12 mouse cellular contexts compared by ENCODE assay signal in the genomic region with DNA sequence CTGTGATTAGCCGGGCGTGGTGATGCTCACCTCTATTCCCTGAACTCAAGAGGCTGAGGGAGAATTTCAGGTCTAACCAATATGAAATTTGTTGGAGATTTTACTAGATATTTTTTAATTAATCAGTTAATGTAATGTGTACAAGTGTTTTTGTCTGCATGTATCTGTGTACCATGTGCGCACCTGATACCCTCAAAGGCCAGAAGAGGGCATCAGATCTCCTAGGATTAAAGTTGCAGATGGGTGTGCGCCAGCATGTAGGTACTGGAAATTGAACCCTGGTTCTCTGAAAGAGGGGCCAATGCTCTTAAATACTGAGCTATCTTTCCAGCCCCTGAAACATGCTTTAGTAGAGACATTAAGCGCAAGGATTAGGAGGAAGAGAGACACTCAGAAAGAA.
DNase-seq lines count a peak whose midpoint lies in the region; ATAC-seq and TF ChIP-seq lines count a peak whose summit lies in the region.
"Had no signal": no experiment of that assay in that cellular context is flagged by ENCODE, and none has a peak within 500 bp of the region (broad histone marks: within the 10 kb centered on the region; RNA-seq: fewer than 3 reads in every experiment).

No protein-coding gene starts in this region.

- no peaks in the 10 kb centered on the region for H3K36me3 ChIP-seq in hindbrain, postnatal 0 days (ENCODE audit: insufficient read depth, low read length)
- H3K36me3 ChIP-seq in hindbrain, embryonic 13.5 days, result no peaks in the 10 kb centered on the region
- H3K36me3 ChIP-seq in lung, postnatal 0 days (ENCODE audit: insufficient read depth, low read length), result no peaks in the 10 kb centered on the region
- H3K36me3 ChIP-seq in ES-Bruce4 (ENCODE audit: control insufficient read depth, insufficient read depth, low read length, poor library complexity, severe bottlenecking), result no peaks in the 10 kb centered on the region

- H3K4me1 ChIP-seq in hindbrain, postnatal 0 days (ENCODE audit: insufficient read depth, low read length), result no peaks in the 10 kb centered on the region
- peaks cover 11% of the 10 kb centered on the region; the same call in 1 of the 2 replicates for H3K4me1 ChIP-seq in hindbrain, embryonic 13.5 days (replicated peaks)
- H3K4me1 ChIP-seq in lung, postnatal 0 days (ENCODE audit: insufficient read depth, low read depth, low read length), result no peaks in the 10 kb centered on the region
- H3K4me1 ChIP-seq in ES-Bruce4 (ENCODE audit: control insufficient read depth, insufficient read depth, low read length), result peaks cover 9% of the 10 kb centered on the region
- H3K4me1 ChIP-seq in cortical plate, adult 2 months (ENCODE audit: control insufficient read depth, insufficient read depth, low read length), result peaks cover 3% of the 10 kb centered on the region

- no peak for ATAC-seq in hindbrain, postnatal 0 days
- ATAC-seq in hindbrain, embryonic 13.5 days (ENCODE audit: low FRiP score), result no peak
- no peak for ATAC-seq in lung, postnatal 0 days

- no peak for TF ChIP-seq EP300 in lung, postnatal 0 days (IDR thresholded peaks at IDR 0.05)
- TF ChIP-seq EP300 in ES-Bruce4 (IDR thresholded peaks at IDR 0.05; ENCODE audit: insufficient read depth, low read depth, low read length), result no peak

- no peak for DNase-seq in hindbrain, postnatal 0 days (ENCODE audit: low spot score)
- no peak for DNase-seq in lung, postnatal 0 days (ENCODE audit: low spot score)
- DNase-seq in lung, postnatal 10 days, result no peak
- DNase-seq in right cerebral cortex, adult 2 months (ENCODE audit: low spot score in 2 of 2), result no peak
- DNase-seq in ovary, postnatal 10 days (ENCODE audit: low spot score), result no peak
- DNase-seq: adrenal gland, postnatal 14 days; cerebellum, adult 11 months; heart, postnatal 10 days; kidney, postnatal 4 days had no signal

- peak; percentile 36; the same call in 1 of the 2 replicates for TF ChIP-seq CTCF in hindbrain, postnatal 0 days (IDR thresholded peaks at IDR 0.05; ENCODE audit: low read depth)
- peak; percentile 49 for TF ChIP-seq CTCF in lung, postnatal 0 days (IDR thresholded peaks at IDR 0.05)
- TF ChIP-seq CTCF in ES-Bruce4 (IDR thresholded peaks at IDR 0.05; ENCODE audit: low read depth, low read length), result peak; percentile 36
- TF ChIP-seq CTCF in cortical plate, adult 2 months (IDR thresholded peaks at IDR 0.05; ENCODE audit: extremely low read depth, insufficient read depth, low read length), result 0 out of 2 replicates have a peak, but pooled peaks have one; percentile 10

- H3K4me2 ChIP-seq in hindbrain, postnatal 0 days (ENCODE audit: low read depth, low read length), result no peak overlapping the region
- H3K4me2 ChIP-seq in hindbrain, embryonic 13.5 days, result no peak overlapping the region
- H3K4me2 ChIP-seq in lung, postnatal 0 days (replicated peaks; ENCODE audit: low read depth, low read length), result no peak overlapping the region

- H3K9me3 ChIP-seq in hindbrain, postnatal 0 days (ENCODE audit: low read length), result no peaks in the 10 kb centered on the region
- no peaks in the 10 kb centered on the region for H3K9me3 ChIP-seq in hindbrain, embryonic 13.5 days
- H3K9me3 ChIP-seq in lung, postnatal 0 days (ENCODE audit: low read length), result no peaks in the 10 kb centered on the region
- no peaks in the 10 kb centered on the region for H3K9me3 ChIP-seq in ES-Bruce4 (replicated peaks; ENCODE audit: control insufficient read depth, insufficient read depth, low read length, poor library complexity, severe bottlenecking)

- WGBS in hindbrain, postnatal 0 days, result 98% methylated on average over 5 of the region's 5 CpGs
- WGBS in hindbrain, embryonic 13.5 days, result 93% methylated on average over 5 of the region's 5 CpGs
- 94% methylated on average over 5 of the region's 5 CpGs for WGBS in lung, postnatal 0 days

- no peak overlapping the region for H3K27ac ChIP-seq in hindbrain, postnatal 0 days
- H3K27ac ChIP-seq in hindbrain, embryonic 13.5 days, result no peak overlapping the region
- no peak overlapping the region for H3K27ac ChIP-seq in lung, postnatal 0 days (ENCODE audit: low read length)
- H3K27ac ChIP-seq in ES-Bruce4 (ENCODE audit: insufficient read depth, low read length), result no peak overlapping the region
- H3K27ac ChIP-seq in cortical plate, adult 2 months (ENCODE audit: insufficient read depth, low read length), result no peak overlapping the region

- no peak for TF ChIP-seq POLR2A in ES-Bruce4 (IDR thresholded peaks at IDR 0.05; ENCODE audit: insufficient read depth, low read length)
- no peak for TF ChIP-seq POLR2A in cortical plate, adult 2 months (IDR thresholded peaks at IDR 0.05; ENCODE audit: extremely low read depth, insufficient read depth, low read length)

- no peak overlapping the region for H3K9ac ChIP-seq in hindbrain, postnatal 0 days (replicated peaks; ENCODE audit: low read length)
- H3K9ac ChIP-seq in hindbrain, embryonic 13.5 days, result no peak overlapping the region
- no peak overlapping the region for H3K9ac ChIP-seq in lung, postnatal 0 days (replicated peaks; ENCODE audit: low read depth)
- H3K9ac ChIP-seq in ES-Bruce4 (ENCODE audit: low read depth, poor library complexity, severe bottlenecking), result 0 out of 2 replicates have a peak overlapping the region, but pooled peaks have one; percentile 23

- H3K27me3 ChIP-seq in hindbrain, postnatal 0 days (ENCODE audit: insufficient read depth, low read length), result no peaks in the 10 kb centered on the region
- H3K27me3 ChIP-seq in hindbrain, embryonic 13.5 days, result peaks cover 18% of the 10 kb centered on the region
- no peaks in the 10 kb centered on the region for H3K27me3 ChIP-seq in lung, postnatal 0 days (replicated peaks; ENCODE audit: insufficient read depth, low read length)
- no peaks in the 10 kb centered on the region for H3K27me3 ChIP-seq in ES-Bruce4 (ENCODE audit: control insufficient read depth, insufficient read depth, low read length, poor library complexity, severe bottlenecking)

- no peak overlapping the region for H3K4me3 ChIP-seq in hindbrain, postnatal 0 days (ENCODE audit: low read length)
- H3K4me3 ChIP-seq in hindbrain, embryonic 13.5 days, result no peak overlapping the region
- H3K4me3 ChIP-seq in lung, postnatal 0 days (ENCODE audit: low read depth, low read length), result no peak overlapping the region
- H3K4me3 ChIP-seq in ES-Bruce4 (ENCODE audit: low read depth, low read length), result no peak overlapping the region
- no peak overlapping the region for H3K4me3 ChIP-seq in cortical plate, adult 2 months (ENCODE audit: insufficient read depth, low read length)
